Mouse (Mus musculus) CH12.LX (cell line): ENCODE measurements around the gene Fads3. TPM values are rescaled to one million over a fixed set of nuclear protein-coding genes. Genes with fewer than 3 reads are reported as not detected.

Source experiments
- DNase-seq: peaks from one replicate; pipeline ENCODE4 v3.0.0-alpha.2; 2013; ENCODE audit errors: extremely low read depth
- H3K27ac ChIP-seq: 2 replicates; pipeline ENCODE4 v1.5.1; 2012; ENCODE audit warnings: low read depth, mild to moderate bottlenecking, control low read depth, moderate library complexity; ENCODE audit not compliant: insufficient read depth
- H3K27me3 ChIP-seq: replicated peaks from 2 replicates; pipeline ENCODE3; 2012; ENCODE audit warnings: inconsistent platforms
- H3K36me3 ChIP-seq, 2 experiments: replicated peaks in 1 of 2; 2 replicates each; pipeline versions ENCODE3 to v1.6.1; 2012; ENCODE audit warnings: inconsistent platforms in 1 of 2, low read length in 1 of 2, mild to moderate bottlenecking in 1 of 2, mixed read lengths in 1 of 2, moderate library complexity in 1 of 2; ENCODE audit not compliant: control insufficient read depth in 1 of 2, insufficient read depth in 1 of 2
- H3K4me1 ChIP-seq, 2 experiments: 2 replicates each; pipeline ENCODE4 v1.6.1; 2012; ENCODE audit warnings: inconsistent platforms in 1 of 2, moderate library complexity in 1 of 2; ENCODE audit not compliant: insufficient read depth in 2 of 2, control insufficient read depth in 1 of 2
- H3K4me2 ChIP-seq: 2 replicates; pipeline ENCODE4 v1.6.1; 2012; ENCODE audit warnings: low read depth, mild to moderate bottlenecking, control low read depth; ENCODE audit not compliant: poor library complexity, insufficient read depth, severe bottlenecking
- H3K4me3 ChIP-seq, 3 experiments: fragments of 150-350 bp in 1 of 3; sonication (generic) in 1 of 3; replicated peaks in 1 of 3; 2 replicates each; pipeline versions ENCODE3 to v1.5.1; 2011 to 2012; ENCODE audit warnings: low read depth in 2 of 3, low read length in 2 of 3, mild to moderate bottlenecking in 2 of 3, moderate library complexity in 2 of 3, control low read depth in 1 of 3, improper control_type of control experiment in 1 of 3, inconsistent platforms in 1 of 3, mixed read lengths in 1 of 3; ENCODE audit not compliant: poor library complexity in 1 of 3
- H3K79me2 ChIP-seq: replicated peaks from 2 replicates; pipeline ENCODE4 v1.6.1; 2012; ENCODE audit warnings: mild to moderate bottlenecking, moderate library complexity; ENCODE audit not compliant: control insufficient read depth, poor library complexity, insufficient read depth, severe bottlenecking; ENCODE audit errors: extremely low read depth
- H3K9ac ChIP-seq: 2 replicates; pipeline ENCODE4 v1.6.1; 2012; ENCODE audit warnings: low read depth, mild to moderate bottlenecking, control low read depth, moderate library complexity; ENCODE audit not compliant: insufficient read depth
- H3K9me3 ChIP-seq: replicated peaks from 2 replicates; pipeline ENCODE3; 2012; ENCODE audit warnings: low read length, inconsistent platforms, mixed read lengths
- CHD1 ChIP-seq: IDR thresholded peaks from 2 replicates; pipeline ENCODE4 v1.6.1; 2012; ENCODE audit warnings: low read depth, low read length, improper control_type of control experiment, inconsistent platforms
- CHD2 ChIP-seq: IDR thresholded peaks from 2 replicates; pipeline ENCODE4 v1.6.1; 2011; ENCODE audit warnings: low read length, improper control_type of control experiment
- ELF1 ChIP-seq: IDR thresholded peaks from 2 replicates; pipeline ENCODE4 v1.6.1; 2014; ENCODE audit warnings: low read depth, mild to moderate bottlenecking, inconsistent platforms, low read length, improper control_type of control experiment
- EP300 ChIP-seq: IDR thresholded peaks from 2 replicates; pipeline ENCODE4 v1.6.1; 2011; ENCODE audit warnings: low read length, improper control_type of control experiment
- ETS1 ChIP-seq: conservative IDR thresholded peaks from 2 replicates; pipeline ENCODE4 v1.6.1; 2012; ENCODE audit warnings: low read depth, mild to moderate bottlenecking, inconsistent platforms, low read length, improper control_type of control experiment, moderate library complexity
- JUN ChIP-seq: IDR thresholded peaks from 2 replicates; pipeline ENCODE4 v1.6.1; 2011; ENCODE audit warnings: low read depth, mild to moderate bottlenecking, low read length, improper control_type of control experiment, moderate library complexity; ENCODE audit not compliant: insufficient read depth
- JUND ChIP-seq: conservative IDR thresholded peaks from 2 replicates; pipeline ENCODE4 v1.6.1; 2011; ENCODE audit warnings: low read depth, low read length, improper control_type of control experiment
- KAT2A ChIP-seq: IDR thresholded peaks from 2 replicates; pipeline ENCODE4 v1.6.1; 2012; ENCODE audit warnings: low read length, improper control_type of control experiment, inconsistent platforms; ENCODE audit not compliant: insufficient replicate concordance
- MAFK ChIP-seq: IDR thresholded peaks from 2 replicates; pipeline ENCODE4 v1.6.1; 2011; ENCODE audit warnings: low read length, improper control_type of control experiment; ENCODE audit not compliant: insufficient replicate concordance
- MAX ChIP-seq: IDR thresholded peaks from 2 replicates; pipeline ENCODE4 v1.6.1; 2011; ENCODE audit warnings: low read length, improper control_type of control experiment
- MAZ ChIP-seq: IDR thresholded peaks from 2 replicates; pipeline ENCODE4 v1.6.1; 2012; ENCODE audit warnings: low read depth, mild to moderate bottlenecking, inconsistent platforms, low read length, improper control_type of control experiment, moderate library complexity
- MEF2A ChIP-seq: IDR thresholded peaks from 2 replicates; pipeline ENCODE4 v1.6.1; 2014; ENCODE audit warnings: low read depth, mild to moderate bottlenecking, inconsistent platforms, low read length, improper control_type of control experiment, borderline replicate concordance
- MXI1 ChIP-seq: IDR thresholded peaks from 2 replicates; pipeline ENCODE4 v1.6.1; 2011; ENCODE audit warnings: mild to moderate bottlenecking, low read depth, low read length, improper control_type of control experiment
- NELFE ChIP-seq: IDR thresholded peaks from 2 replicates; pipeline ENCODE4 v1.6.1; 2011; ENCODE audit warnings: low read depth, low read length, improper control_type of control experiment
- NRF1 ChIP-seq: IDR thresholded peaks from 2 replicates; pipeline ENCODE4 v1.6.1; 2014; ENCODE audit warnings: low read depth, mild to moderate bottlenecking, inconsistent platforms, low read length, improper control_type of control experiment, moderate library complexity
- PAX5 ChIP-seq: IDR thresholded peaks from 2 replicates; pipeline ENCODE4 v1.6.1; 2012; ENCODE audit warnings: low read length, inconsistent platforms, mixed read lengths
- POLR2A ChIP-seq: IDR thresholded peaks from 2 replicates; pipeline ENCODE4 v1.6.1; 2011; ENCODE audit warnings: low read depth, mild to moderate bottlenecking, improper control_type of control experiment, low read length
- POLR2AphosphoS2 ChIP-seq: IDR thresholded peaks from 2 replicates; pipeline ENCODE4 v1.6.1; 2011; ENCODE audit warnings: low read depth, low read length, improper control_type of control experiment
- RAD21 ChIP-seq: IDR thresholded peaks from 2 replicates; pipeline ENCODE4 v1.6.1; 2011; ENCODE audit warnings: low read depth, mild to moderate bottlenecking, low read length, improper control_type of control experiment, moderate library complexity
- RCOR1 ChIP-seq: conservative IDR thresholded peaks from 2 replicates; pipeline ENCODE4 v1.6.1; 2012; ENCODE audit warnings: low read depth, mild to moderate bottlenecking, inconsistent platforms, low read length, improper control_type of control experiment
- SIN3A ChIP-seq: IDR thresholded peaks from 2 replicates; pipeline ENCODE4 v1.6.1; 2012; ENCODE audit warnings: low read length, improper control_type of control experiment, inconsistent platforms
- TBP ChIP-seq: conservative IDR thresholded peaks from 2 replicates; pipeline ENCODE4 v1.6.1; 2011; ENCODE audit warnings: low read depth, low read length, improper control_type of control experiment
- UBTF ChIP-seq: IDR thresholded peaks from 2 replicates; pipeline ENCODE4 v1.6.1; 2012; ENCODE audit warnings: low read depth, mild to moderate bottlenecking, inconsistent platforms, low read length, improper control_type of control experiment, moderate library complexity
- USF2 ChIP-seq: conservative IDR thresholded peaks from 2 replicates; pipeline ENCODE4 v1.6.1; 2011; ENCODE audit warnings: low read depth, low read length, improper control_type of control experiment
- ZKSCAN1 ChIP-seq: IDR thresholded peaks from 2 replicates; pipeline ENCODE4 v1.6.1; 2012; ENCODE audit warnings: low read depth, inconsistent platforms, low read length, improper control_type of control experiment, borderline replicate concordance
- ZMIZ1 ChIP-seq: IDR thresholded peaks from 2 replicates; pipeline ENCODE4 v1.6.1; 2012; ENCODE audit warnings: low read depth, mild to moderate bottlenecking, inconsistent platforms, low read length, improper control_type of control experiment
- dilution Hi-C: fragments of 300-500 bp; cut with MboI; formaldehyde crosslinking; loops from 2 replicates; pipeline ENCODE4 v1.14.3; 2020; ENCODE audit warnings: low sequenced_read_pairs; ENCODE audit not compliant: extremely low pct_unique_long_range_greater_than_20kb, extremely low pct_ligation_motif_present
- in situ Hi-C: fragments of 300-500 bp; cut with MboI; formaldehyde crosslinking; loops from 3 replicates; pipeline ENCODE4 v1.14.3; 2019; ENCODE audit warnings: low sequenced_read_pairs, low pct_ligation_motif_present, low pct_unique_long_range_greater_than_20kb, mixed read lengths
- polyA plus RNA-seq: library from polyadenylated mRNA; unstranded; fragments of >175 nt; gene quantifications from 2 replicates; pipeline ENCODE4 v1.2.1, GENCODE M21; 2012; ENCODE audit warnings: low read depth; ENCODE audit not compliant: insufficient read length
- total RNA-seq, 2 experiments: library from RNA; depleted of rRNA; stranded (reverse); fragments of 300-350 nt in 1 of 2; fragments of >200 nt in 1 of 2; gene quantifications; 2 replicates each; pipeline ENCODE4 v1.2.3; 2012 to 2014

Gene Fads3
- total and polyA plus RNA-seq, 3 experiments, result 0.29 to 1.1 TPM; not detected in 1

- no peak overlapping the region for H3K27ac ChIP-seq
- DNase-seq, result no peak
- no peaks in the 10 kb centered on the region; a peak in 1 of 4 replicates for H3K4me1 ChIP-seq
- no peak overlapping the region for H3K9ac ChIP-seq
- dilution Hi-C loops (no loop called here), in situ Hi-C loops (no loop called here)
- H3K4me3 ChIP-seq, result no peak overlapping the region
- H3K36me3 ChIP-seq, result no peaks in the 10 kb centered on the region
- no peak overlapping the region for H3K4me2 ChIP-seq
- H3K79me2 ChIP-seq, result no peaks in the 10 kb centered on the region
- TF ChIP-seq SIN3A (no peak), ZKSCAN1 (no peak), ELF1 (no peak), JUN (no peak), PAX5 (no peak), USF2 (no peak), CHD2 (no peak), UBTF (no peak), POLR2AphosphoS2 (no peak), RAD21 (no peak), MEF2A (no peak), TBP (no peak), EP300 (no peak), KAT2A (no peak), MAFK (no peak), JUND (no peak), RCOR1 (no peak), MAX (no peak)
- no peaks in the 10 kb centered on the region for H3K27me3 ChIP-seq
- H3K9me3 ChIP-seq, result no peaks in the 10 kb centered on the region
Measured at GRCm38 (mm10) chr19:10052698-10053097, 11.3 kb downstream of the Fads3 start.

GRCm38 (mm10) chr19:10053692-10054260 lies 12.4 kb downstream of the Fads3 start:
- TF ChIP-seq ZMIZ1, result no peak
- no peak for TF ChIP-seq MEF2A
- TF ChIP-seq NRF1, result no peak
- TF ChIP-seq KAT2A, result no peak
- no peak for TF ChIP-seq CHD2
- no peak for TF ChIP-seq ETS1
- no peak for TF ChIP-seq CHD1
- no peak for TF ChIP-seq MAFK
- TF ChIP-seq MXI1, result no peak
- no peak for TF ChIP-seq USF2
- TF ChIP-seq RCOR1, result no peak
- TF ChIP-seq NELFE, result no peak
- no peak for TF ChIP-seq MAZ
- no peak for TF ChIP-seq POLR2A
- no peak for TF ChIP-seq ELF1
- no peak for TF ChIP-seq SIN3A
- H3K9me3 ChIP-seq, result no peaks in the 10 kb centered on the region
- DNase-seq, result no peak
- H3K9ac ChIP-seq, result no peak overlapping the region
- H3K4me2 ChIP-seq, result no peak overlapping the region
- H3K4me3 ChIP-seq, result no peak overlapping the region
- in situ Hi-C loops, result no loop called here
- H3K79me2 ChIP-seq, result no peaks in the 10 kb centered on the region
- no peaks in the 10 kb centered on the region for H3K36me3 ChIP-seq
- H3K27ac ChIP-seq, result no peak overlapping the region
- no peaks in the 10 kb centered on the region for H3K4me1 ChIP-seq
- dilution Hi-C loops, result no loop called here
- no peaks in the 10 kb centered on the region for H3K27me3 ChIP-seq
